Mouse (Mus musculus) forebrain, embryonic 11.5 days (tissue): ENCODE data around the gene Gm12887. TPM values are rescaled to one million over a fixed set of nuclear protein-coding genes. Genes with fewer than 3 reads are reported as not detected.

ENCODE experiments used
- ATAC-seq: fragments of 200-750 bp; cut with Nextera tagmentation; replicated peaks from 2 replicates; pipeline ENCODE4 v1.8.0; 2017; ENCODE audit warnings: moderate TSS enrichment; ENCODE audit not compliant: low FRiP score
- DNase-seq: peaks from one replicate; pipeline ENCODE4 v3.0.0-alpha.2; 2017; ENCODE audit warnings: low spot score
- H3K27ac ChIP-seq: fragments of 300-500 bp; sonication (generic); 2 replicates; pipeline ENCODE4 v1.5.1; 2014; ENCODE audit warnings: low read depth, low read length
- H3K27me3 ChIP-seq: fragments of 300-500 bp; sonication (generic); 2 replicates; pipeline ENCODE4 v1.6.1; 2014; ENCODE audit warnings: mild to moderate bottlenecking, low read length, mixed read lengths; ENCODE audit not compliant: control insufficient read depth, insufficient read depth
- H3K36me3 ChIP-seq: fragments of 300-500 bp; sonication (generic); 2 replicates; pipeline ENCODE4 v1.6.1; 2014; ENCODE audit warnings: mild to moderate bottlenecking, low read length, moderate library complexity, mixed read lengths; ENCODE audit not compliant: control insufficient read depth, insufficient read depth
- H3K4me1 ChIP-seq: fragments of 300-500 bp; sonication (generic); replicated peaks from 2 replicates; pipeline ENCODE4 v1.6.1; 2014; ENCODE audit warnings: low read length, mixed read lengths; ENCODE audit not compliant: control insufficient read depth, insufficient read depth
- H3K4me2 ChIP-seq: fragments of 300-500 bp; sonication (generic); 2 replicates; pipeline ENCODE4 v1.6.1; 2014; ENCODE audit warnings: low read depth, mild to moderate bottlenecking, low read length, moderate library complexity, mixed read lengths; ENCODE audit not compliant: severe bottlenecking
- H3K4me3 ChIP-seq: fragments of 300-500 bp; sonication (generic); 2 replicates; pipeline ENCODE4 v1.5.1; 2014; ENCODE audit warnings: low read depth, low read length
- H3K9ac ChIP-seq: fragments of 300-500 bp; sonication (generic); 2 replicates; pipeline ENCODE4 v1.6.1; 2014; ENCODE audit warnings: low read length
- H3K9me3 ChIP-seq: fragments of 300-500 bp; sonication (generic); 2 replicates; pipeline ENCODE4 v1.6.1; 2016; ENCODE audit warnings: low read length, mixed read lengths; ENCODE audit not compliant: control insufficient read depth
- whole genome bisulfite sequencing: fragments of 180-500 bp; shearing (Covaris S2); extraction: QIAGEN DNeasy Blood & Tissue Kit; methylation state at CpG from one replicate; pipeline ENCODE4 v1.1.7; 2014; 5-methylcytosine and 5-hydroxymethylcytosine counted together
- polyA plus RNA-seq: library from polyadenylated mRNA; unstranded; fragments of >200 nt; fragmentation: Nextera tagmentation; extraction: Ambion mirVana; gene quantifications from 2 replicates; pipeline ENCODE4 v1.2.1, GENCODE M21; 2014

Gene Gm12887
- polyA plus RNA-seq, result not detected in 2 replicates

- Histone ChIP-seq H3K9me3 (peaks cover 15% of the 10 kb centered on the region; the same call in 1 of the 2 replicates), H3K27me3 (no peaks in the 10 kb centered on the region), H3K9ac (no peak within 1 kb of the TSS), H3K27ac (no peak within 1 kb of the TSS), H3K4me3 (no peak within 1 kb of the TSS), H3K4me2 (no peak within 1 kb of the TSS), H3K4me1 (no peaks in the 10 kb centered on the region), H3K36me3 (no peaks in the 10 kb centered on the region)
- ATAC-seq, result no peak
- 59% methylated on average over 2 of the region's 2 CpGs for WGBS
- no peak for DNase-seq
Measured at GRCm38 (mm10) chr4:121622003-121622402, at the start of gene Gm12887. Gene Gm12887, minus strand, starts transcription at chr4:121622103.

GRCm38 (mm10) chr4:121657040-121657439, 35.1 kb upstream of the Gm12887 start:
- no peak for ATAC-seq
- no peak overlapping the region for H3K27ac ChIP-seq
- H3K4me2 ChIP-seq, result no peak overlapping the region
- no peak overlapping the region for H3K4me3 ChIP-seq
- H3K36me3 ChIP-seq, result no peaks in the 10 kb centered on the region
- peaks cover 4% of the 10 kb centered on the region; the same call in 1 of the 2 replicates for H3K9me3 ChIP-seq
- no peak overlapping the region for H3K9ac ChIP-seq
- DNase-seq, result no peak
- H3K4me1 ChIP-seq, result no peaks in the 10 kb centered on the region
- H3K27me3 ChIP-seq, result no peaks in the 10 kb centered on the region
- 96% methylated on average over 1 of the region's 1 CpGs for WGBS

Other genes with a start within 250 kb of the Gm12887 start
- not detected in 2 replicates for gene Gm12886, start 199.0 kb downstream of the Gm12887 start, polyA plus RNA-seq